Mouse (Mus musculus): Measurements from ENCODE around the gene Nxph3. TPM values are rescaled to one million over a fixed set of nuclear protein-coding genes. Genes with fewer than 3 reads are reported as not detected.
A peak's percentile ranks its signal among the peaks of the same experiment; 100 is the strongest.

Gene Nxph3
- 1.2 and 1.8 TPM in 2 replicates for polyA plus RNA-seq (2015; fragmentation: Nextera tagmentation; extraction: Ambion mirVana)

- ATAC-seq (ENCODE audit: insufficient number of reproducible peaks, low FRiP score, low TSS enrichment, low read depth) = peak; percentile 65
- Histone ChIP-seq H3K27me3 (peaks cover 19% of the 10 kb centered on the region), H3K27ac (replicated peaks) (no peak within 1 kb of the TSS)
Observed at GRCm38 (mm10) chr11:95514298-95514861, at the start of gene Nxph3. Gene Nxph3 (minus strand): TSS chr11:95514570.

DNA sequence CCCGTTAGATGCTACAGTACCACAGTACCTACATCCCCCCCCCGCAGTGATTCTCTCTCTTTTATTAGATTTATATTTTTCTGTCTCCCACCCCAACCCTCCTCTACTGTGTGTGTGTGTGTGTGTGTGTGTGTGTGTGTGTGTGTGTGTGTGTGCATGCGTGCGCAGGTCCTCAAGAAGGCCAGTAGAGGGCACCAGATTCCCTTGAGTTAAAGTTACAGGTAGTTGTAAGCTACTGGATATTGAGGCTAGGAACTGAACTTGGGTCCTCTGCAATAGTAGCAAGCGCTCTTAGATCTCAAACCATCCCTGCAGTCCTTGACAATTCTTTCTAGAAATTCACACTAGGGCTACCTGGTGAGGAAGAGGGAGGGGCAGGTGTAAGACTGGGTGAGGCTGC, 49.5 kb upstream of the Nxph3 start:
- 90% methylated on average over 5 of the region's 5 CpGs for WGBS
- ATAC-seq (ENCODE audit: insufficient number of reproducible peaks, low FRiP score, low TSS enrichment, low read depth) = no peak

More at GRCm38 (mm10) chr11:95514298-95514861, at the start of gene Nxph3:
- no peaks in the 10 kb centered on the region for H3K36me3 ChIP-seq
- H3K4me2 ChIP-seq (replicated peaks) = peak within 1 kb of the TSS; percentile 98
- peak within 1 kb of the TSS; percentile 40 for H3K9ac ChIP-seq
- peak within 1 kb of the TSS; percentile 59 for H3K4me3 ChIP-seq (replicated peaks)
- H3K9me3 ChIP-seq (replicated peaks) = no peaks in the 10 kb centered on the region
- WGBS = under 1% methylated on average over 50 of the region's 66 CpGs
- H3K4me1 ChIP-seq = peaks cover 45% of the 10 kb centered on the region

GRCm38 (mm10) chr11:95560773-95561172, 46.4 kb upstream of the Nxph3 start:
- H3K4me2 ChIP-seq (replicated peaks) = no peak overlapping the region
- H3K36me3 ChIP-seq = no peaks in the 10 kb centered on the region
- no peaks in the 10 kb centered on the region for H3K9me3 ChIP-seq (replicated peaks)
- no peak overlapping the region for H3K9ac ChIP-seq
- H3K27ac ChIP-seq (replicated peaks) = no peak overlapping the region
- H3K4me3 ChIP-seq (replicated peaks) = no peak overlapping the region
- peaks cover 35% of the 10 kb centered on the region for H3K4me1 ChIP-seq
- 59% methylated on average over 3 of the region's 3 CpGs for WGBS
- ATAC-seq (ENCODE audit: insufficient number of reproducible peaks, low FRiP score, low TSS enrichment, low read depth) = no peak
- no peaks in the 10 kb centered on the region for H3K27me3 ChIP-seq

More for the DNA sequence above, 49.5 kb upstream of the Nxph3 start:
- H3K9ac ChIP-seq = no peak overlapping the region
- no peaks in the 10 kb centered on the region for H3K27me3 ChIP-seq
- peaks cover 38% of the 10 kb centered on the region for H3K4me1 ChIP-seq
- H3K4me3 ChIP-seq (replicated peaks) = no peak overlapping the region
- no peaks in the 10 kb centered on the region for H3K9me3 ChIP-seq (replicated peaks)
- no peaks in the 10 kb centered on the region for H3K36me3 ChIP-seq
- H3K27ac ChIP-seq (replicated peaks) = no peak overlapping the region
- H3K4me2 ChIP-seq (replicated peaks) = no peak overlapping the region

DNA sequence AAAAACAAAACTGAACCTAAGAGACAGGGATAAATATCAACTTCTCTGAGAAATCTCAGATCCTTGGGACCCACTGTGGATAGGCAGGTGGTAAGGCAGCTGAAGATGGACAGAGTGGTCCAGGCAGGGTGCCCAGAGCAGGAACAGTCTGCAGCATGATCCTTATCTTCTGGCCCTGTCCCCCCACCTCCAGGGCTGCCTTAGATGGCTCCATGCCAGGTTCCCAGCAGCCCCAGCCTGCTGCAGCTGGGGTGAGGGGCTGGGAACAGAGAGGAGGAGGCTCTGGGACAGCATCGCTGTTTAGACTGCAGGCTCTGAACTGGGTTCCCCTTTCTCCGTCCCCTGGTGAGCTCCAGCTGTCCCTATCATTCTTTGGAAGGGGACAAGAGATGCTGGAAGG, 45.4 kb upstream of the Nxph3 start:
- Histone ChIP-seq H3K27me3 (no peaks in the 10 kb centered on the region), H3K27ac (replicated peaks) (no peak overlapping the region), H3K9me3 (replicated peaks) (no peaks in the 10 kb centered on the region), H3K9ac (no peak overlapping the region), H3K36me3 (no peaks in the 10 kb centered on the region), H3K4me3 (replicated peaks) (no peak overlapping the region), H3K4me2 (replicated peaks) (no peak overlapping the region), H3K4me1 (peaks cover 38% of the 10 kb centered on the region)
- ATAC-seq (ENCODE audit: insufficient number of reproducible peaks, low FRiP score, low TSS enrichment, low read depth) = 0 out of 2 replicates have a peak, but pooled peaks have one; percentile 39
- WGBS = 60% methylated on average over 2 of the region's 2 CpGs

GRCm38 (mm10) chr11:95557719-95558118, 43.3 kb upstream of the Nxph3 start:
- ATAC-seq (ENCODE audit: insufficient number of reproducible peaks, low FRiP score, low TSS enrichment, low read depth) = no peak
- H3K27ac ChIP-seq (replicated peaks) = no peak overlapping the region
- WGBS = 18% methylated on average over 6 of the region's 6 CpGs
- no peak overlapping the region for H3K9ac ChIP-seq
- H3K36me3 ChIP-seq = no peaks in the 10 kb centered on the region
- H3K27me3 ChIP-seq = no peaks in the 10 kb centered on the region
- no peaks in the 10 kb centered on the region for H3K9me3 ChIP-seq (replicated peaks)
- peaks cover 40% of the 10 kb centered on the region for H3K4me1 ChIP-seq
- H3K4me2 ChIP-seq (replicated peaks) = no peak overlapping the region
- H3K4me3 ChIP-seq (replicated peaks) = no peak overlapping the region

GRCm38 (mm10) chr11:95557032-95557431, 42.7 kb upstream of the Nxph3 start:
- H3K27ac ChIP-seq (replicated peaks) = no peak overlapping the region
- 69% methylated on average over 6 of the region's 6 CpGs for WGBS

DNA sequence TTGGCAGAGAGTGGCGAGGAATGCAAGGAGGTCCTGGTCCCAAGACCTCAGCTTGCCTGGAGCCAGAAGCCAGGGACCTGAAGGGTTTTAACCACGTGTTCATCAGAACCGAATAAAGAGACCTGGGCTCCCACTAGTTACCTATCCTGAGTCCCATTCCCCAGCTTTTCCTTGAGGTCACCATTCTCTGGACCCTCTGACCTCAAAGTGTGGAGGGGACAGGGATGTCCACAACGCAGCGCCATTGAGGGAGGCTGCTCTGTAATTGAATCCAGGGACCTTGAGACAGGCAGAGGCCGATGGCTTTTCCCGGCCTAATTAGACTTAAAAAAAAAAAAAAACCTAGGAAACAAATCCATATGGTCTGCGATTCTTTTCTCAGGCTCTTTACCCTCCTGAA, 40.9 kb upstream of the Nxph3 start:
- no peak overlapping the region for H3K27ac ChIP-seq (replicated peaks)
- no peak for ATAC-seq (ENCODE audit: insufficient number of reproducible peaks, low FRiP score, low TSS enrichment, low read depth)
- H3K36me3 ChIP-seq = no peaks in the 10 kb centered on the region
- no peak overlapping the region for H3K4me3 ChIP-seq (replicated peaks)
- no peaks in the 10 kb centered on the region for H3K9me3 ChIP-seq (replicated peaks)
- no peaks in the 10 kb centered on the region for H3K27me3 ChIP-seq
- no peak overlapping the region for H3K4me2 ChIP-seq (replicated peaks)
- WGBS = 27% methylated on average over 8 of the region's 8 CpGs
- H3K4me1 ChIP-seq = peaks cover 38% of the 10 kb centered on the region
- no peak overlapping the region for H3K9ac ChIP-seq

More at GRCm38 (mm10) chr11:95557032-95557431, 42.7 kb upstream of the Nxph3 start:
- peaks cover 40% of the 10 kb centered on the region for H3K4me1 ChIP-seq
- no peak overlapping the region for H3K4me3 ChIP-seq (replicated peaks)
- H3K36me3 ChIP-seq = no peaks in the 10 kb centered on the region
- ATAC-seq (ENCODE audit: insufficient number of reproducible peaks, low FRiP score, low TSS enrichment, low read depth) = no peak
- H3K9ac ChIP-seq = no peak overlapping the region
- H3K4me2 ChIP-seq (replicated peaks) = no peak overlapping the region
- H3K9me3 ChIP-seq (replicated peaks) = no peaks in the 10 kb centered on the region
- H3K27me3 ChIP-seq = no peaks in the 10 kb centered on the region

DNA sequence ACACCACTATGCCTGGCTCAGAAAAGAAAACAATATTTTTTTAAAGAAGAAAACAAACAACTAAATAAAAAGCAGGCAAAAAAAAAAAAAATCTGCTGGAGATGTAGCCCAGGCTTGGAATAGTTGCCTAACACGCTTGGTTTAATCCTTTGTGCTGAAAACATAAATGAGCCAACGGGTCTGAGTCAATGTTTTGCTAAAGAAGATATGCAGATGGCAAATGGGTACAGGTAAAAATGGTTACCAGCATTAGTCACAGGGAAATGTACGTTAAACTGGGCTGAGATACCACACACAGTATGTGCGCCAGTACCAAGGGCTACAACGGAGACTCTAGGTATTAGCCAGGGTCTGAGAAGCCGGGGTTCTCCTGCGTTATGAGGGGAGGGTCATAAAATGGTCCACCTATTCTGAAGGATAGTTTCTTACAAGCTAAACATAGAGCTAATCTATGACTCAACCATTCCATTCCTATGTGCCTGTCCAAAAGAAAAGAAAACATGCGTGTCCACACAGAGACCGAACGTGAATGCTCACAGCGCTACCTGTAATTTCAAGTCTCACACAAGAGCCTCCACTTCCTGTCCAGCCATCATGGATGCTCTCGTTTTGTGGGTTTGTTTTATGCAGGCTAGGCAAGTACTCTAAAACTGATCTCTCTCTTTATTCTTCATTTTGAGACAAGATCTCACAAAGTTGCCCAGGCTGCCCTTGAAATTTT, 36.1 kb upstream of the Nxph3 start:
- Histone ChIP-seq H3K9me3 (replicated peaks) (no peaks in the 10 kb centered on the region), H3K27ac (replicated peaks) (no peak overlapping the region), H3K4me2 (replicated peaks) (no peak overlapping the region), H3K9ac (no peak overlapping the region), H3K4me1 (peaks cover 8% of the 10 kb centered on the region), H3K27me3 (no peaks in the 10 kb centered on the region), H3K36me3 (no peaks in the 10 kb centered on the region), H3K4me3 (replicated peaks) (no peak overlapping the region)
- no peak for ATAC-seq (ENCODE audit: insufficient number of reproducible peaks, low FRiP score, low TSS enrichment, low read depth)
- 83% methylated on average over 12 of the region's 12 CpGs for WGBS

DNA sequence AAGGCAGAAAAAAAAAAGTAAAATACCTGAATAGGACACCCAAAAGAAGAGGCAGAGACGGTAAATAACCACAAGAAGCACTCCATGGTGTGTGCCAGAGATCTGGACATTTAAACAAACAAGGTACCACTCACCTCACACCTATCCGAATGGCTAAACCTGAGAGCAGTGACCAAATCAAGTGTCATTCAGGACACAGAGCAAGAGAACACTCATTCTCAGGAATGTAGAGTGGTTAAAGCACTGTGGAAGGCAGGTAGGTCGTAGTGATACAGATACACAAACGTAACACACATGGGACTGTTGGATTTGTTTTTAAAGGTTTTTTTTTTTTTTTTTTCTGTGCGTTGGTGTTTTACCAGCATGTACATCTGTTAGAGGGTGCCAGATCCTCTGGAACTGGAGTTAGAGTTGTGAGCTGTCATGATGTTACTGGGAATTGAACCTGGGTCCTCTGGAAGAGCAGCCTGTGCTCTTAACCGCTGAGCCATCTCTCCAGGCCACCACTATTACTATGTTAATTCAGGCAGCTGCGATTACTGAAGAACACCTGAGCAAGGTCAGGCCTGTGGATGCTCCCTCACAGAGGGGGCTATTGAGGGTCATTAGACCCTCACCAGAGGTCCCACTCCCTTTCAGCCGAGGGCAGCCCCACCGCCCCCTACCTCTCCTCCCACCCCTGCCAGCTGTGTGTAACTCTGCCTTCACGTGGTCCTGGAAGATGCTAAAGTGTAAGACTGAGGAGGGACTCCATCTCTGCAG, 31.8 kb upstream of the Nxph3 start:
- Histone ChIP-seq H3K4me2 (replicated peaks) (no peak overlapping the region), H3K27ac (replicated peaks) (no peak overlapping the region), H3K27me3 (no peaks in the 10 kb centered on the region), H3K9ac (no peak overlapping the region), H3K36me3 (no peaks in the 10 kb centered on the region), H3K4me1 (peaks cover 6% of the 10 kb centered on the region), H3K4me3 (replicated peaks) (no peak overlapping the region), H3K9me3 (replicated peaks) (no peaks in the 10 kb centered on the region)
- 70% methylated on average over 10 of the region's 10 CpGs for WGBS
- no peak for ATAC-seq (ENCODE audit: insufficient number of reproducible peaks, low FRiP score, low TSS enrichment, low read depth)

DNA sequence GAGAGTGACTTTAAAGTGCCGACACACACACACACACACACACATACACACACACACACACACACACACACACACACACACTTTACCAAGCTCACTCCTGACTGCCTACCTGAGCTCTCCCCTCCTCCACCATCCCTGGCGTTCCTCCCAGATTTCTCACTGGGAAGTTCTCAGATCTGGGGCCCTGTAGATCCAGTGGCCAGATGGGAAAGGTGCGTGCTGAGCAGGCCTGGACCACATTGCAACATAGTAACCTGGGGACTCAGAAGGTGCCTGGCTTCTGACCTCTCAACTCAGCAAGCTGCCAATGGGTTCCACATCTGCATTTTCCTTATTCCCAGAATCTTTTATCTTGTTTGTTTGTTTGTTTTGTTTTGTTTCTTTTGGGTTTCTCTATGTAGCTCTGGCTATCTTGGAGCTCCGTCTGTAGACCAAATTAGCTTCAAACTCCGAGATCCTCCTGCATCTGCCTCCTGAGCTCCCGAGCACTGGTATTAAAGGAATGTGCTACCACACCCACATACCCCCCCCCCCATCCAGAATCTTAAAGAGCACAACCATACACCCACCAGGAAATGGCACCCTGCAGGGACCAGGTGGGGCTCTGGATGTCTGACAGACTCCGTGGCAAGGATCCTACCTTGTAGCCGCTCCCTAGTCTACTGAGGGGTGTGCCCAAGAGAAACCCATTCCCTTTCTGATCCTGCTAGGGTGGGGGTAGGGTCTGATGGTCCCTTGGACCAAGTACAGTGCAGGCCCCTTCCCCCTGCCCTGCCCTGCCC, 30.4 kb upstream of the Nxph3 start:
- no peak overlapping the region for H3K4me3 ChIP-seq (replicated peaks)
- WGBS = 79% methylated on average over 8 of the region's 8 CpGs
- ATAC-seq (ENCODE audit: insufficient number of reproducible peaks, low FRiP score, low TSS enrichment, low read depth) = no peak
- H3K36me3 ChIP-seq = no peaks in the 10 kb centered on the region
- peaks cover 8% of the 10 kb centered on the region; the same call in 1 of the 2 replicates for H3K27me3 ChIP-seq
- H3K27ac ChIP-seq (replicated peaks) = no peak overlapping the region
- H3K9ac ChIP-seq = no peak overlapping the region
- H3K9me3 ChIP-seq (replicated peaks) = no peaks in the 10 kb centered on the region
- H3K4me2 ChIP-seq (replicated peaks) = no peak overlapping the region
- peaks cover 19% of the 10 kb centered on the region for H3K4me1 ChIP-seq
